Mouse (Mus musculus): Measurements from ENCODE around the gene Zc3h7b.
A peak's percentile ranks its signal among the peaks of the same experiment; 100 is the strongest.

Zc3h7b gene

GRCm38 (mm10) chr15:81814716-81815370 lies 70.0 kb downstream of the Zc3h7b start:
- no peak for DNase-seq (ENCODE audit: low spot score in 2 of 2)

GRCm38 (mm10) chr15:81818404-81818803 lies 73.5 kb downstream of the Zc3h7b start:
- DNase-seq (ENCODE audit: low spot score in 2 of 2) = no peak

- DNase-seq (ENCODE audit: low spot score in 2 of 2) = no peak
These were observed 77.8 kb downstream of the Zc3h7b start for GRCm38 (mm10) chr15:81822631-81823030.

DNA sequence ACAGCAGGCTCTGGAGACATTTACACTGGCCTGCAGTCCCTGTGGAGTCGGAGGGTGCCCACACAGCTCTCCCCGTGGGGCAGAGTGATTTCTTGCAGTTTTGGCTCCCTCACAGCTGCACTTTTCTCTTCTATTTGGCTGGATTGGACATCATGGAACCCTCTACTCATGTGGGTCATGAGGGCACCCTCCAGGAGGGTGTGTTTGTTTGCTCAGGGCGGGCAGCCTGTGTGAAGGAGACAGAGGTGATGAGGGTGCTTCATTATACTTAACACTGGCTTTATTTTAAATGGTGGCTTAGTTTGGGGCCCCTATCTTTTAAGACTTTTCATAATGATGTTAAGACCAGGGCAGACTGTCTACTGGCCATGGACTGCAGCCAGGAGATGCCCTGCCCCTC lies 80.0 kb downstream of the Zc3h7b start:
- DNase-seq (ENCODE audit: low spot score in 2 of 2) = no peak

DNA sequence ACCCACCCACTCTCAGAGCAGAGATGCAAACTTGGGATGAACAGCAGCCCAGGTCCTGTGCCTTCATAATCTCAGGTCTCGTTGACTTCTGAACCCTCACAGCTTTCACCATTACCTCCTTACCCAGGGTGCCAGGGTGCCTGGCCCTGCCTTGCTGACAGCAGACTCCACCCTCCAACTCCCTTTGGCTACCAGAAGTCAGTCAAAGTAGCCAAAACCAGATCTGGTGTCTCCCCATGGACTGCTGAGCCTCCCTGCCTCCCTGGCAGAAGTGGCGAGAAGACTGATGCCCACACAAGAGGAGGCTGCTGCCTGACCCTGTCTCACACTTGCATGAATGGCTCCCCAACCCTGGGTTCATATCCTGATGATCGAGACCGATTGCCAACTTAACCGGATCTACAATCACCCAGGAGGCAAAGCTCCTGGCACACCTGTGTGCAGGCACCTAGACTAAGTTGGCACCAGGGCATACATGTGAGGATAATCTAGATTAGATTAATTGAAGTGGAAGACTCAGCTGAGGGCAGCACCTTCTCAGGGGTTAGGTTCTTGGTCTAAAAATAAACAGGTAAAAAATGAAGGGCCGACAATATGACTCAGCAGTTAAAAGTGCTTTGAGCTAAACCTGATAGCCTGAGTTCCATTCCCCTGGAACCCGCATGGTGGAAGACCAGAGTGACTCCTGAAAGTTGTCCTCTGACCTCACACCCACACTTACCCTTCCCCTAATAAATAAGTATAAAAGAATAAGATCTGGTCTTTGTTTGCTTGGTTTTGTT lies 83.8 kb downstream of the Zc3h7b start:
- DNase-seq (ENCODE audit: low spot score in 2 of 2) = no peak

DNA sequence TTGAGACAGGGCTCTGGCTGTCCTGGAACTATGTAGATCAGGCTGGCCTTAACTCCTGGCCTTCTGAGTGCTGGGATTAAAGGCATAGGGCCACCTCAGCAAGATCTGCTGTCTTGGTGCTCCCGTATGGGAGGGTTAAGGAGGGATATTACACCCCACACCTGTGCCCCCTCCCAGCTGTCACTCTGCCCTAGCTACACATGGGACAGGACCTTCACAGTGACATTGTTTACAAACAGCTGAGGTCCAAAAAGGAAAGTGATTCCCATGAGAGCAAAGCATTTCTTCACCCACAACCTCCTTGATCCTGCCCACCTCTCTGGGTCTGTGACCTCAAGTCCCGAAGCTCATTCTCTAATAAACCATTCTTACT lies 84.3 kb downstream of the Zc3h7b start:
- no peak for DNase-seq (ENCODE audit: low spot score in 2 of 2)

GRCm38 (mm10) chr15:81830530-81830929 lies 85.7 kb downstream of the Zc3h7b start:
- DNase-seq (ENCODE audit: low spot score in 2 of 2) = no peak

DNA sequence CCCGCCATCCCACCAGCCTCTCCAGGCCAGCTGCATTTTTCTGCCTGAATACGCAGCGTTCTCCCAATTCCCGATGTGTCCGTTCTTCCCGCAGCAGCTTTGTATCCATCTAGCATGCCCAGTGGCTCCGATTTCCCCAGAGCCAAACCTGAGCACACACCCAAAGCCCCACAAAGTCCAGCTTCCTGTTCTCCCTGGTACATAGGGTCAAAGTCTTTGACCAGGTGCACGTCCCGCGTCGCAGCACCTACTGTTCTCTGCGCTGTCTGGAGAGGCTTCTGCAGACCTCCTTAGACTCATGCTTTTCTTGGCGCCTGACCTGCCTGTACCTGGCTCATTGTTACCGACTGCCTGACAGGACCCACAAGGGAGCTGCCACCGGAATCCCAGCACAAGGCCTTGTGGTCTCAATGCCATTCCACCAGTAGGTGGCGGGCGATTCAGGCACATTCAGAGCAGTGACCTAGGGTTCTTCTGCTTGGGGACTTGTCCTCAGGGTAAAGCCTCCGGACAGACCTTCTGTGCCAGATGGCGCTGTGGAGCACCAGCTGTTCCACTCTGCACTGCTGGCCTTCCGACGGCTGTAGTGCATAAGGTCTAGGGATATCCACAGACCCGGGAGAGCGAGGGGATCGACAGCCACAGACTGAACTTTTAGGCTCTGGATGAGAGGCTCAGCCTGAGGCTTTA lies 86.4 kb downstream of the Zc3h7b start:
- DNase-seq (ENCODE audit: low spot score in 2 of 2) = peak; percentile 89 to 91

GRCm38 (mm10) chr15:81832219-81832618 lies 87.4 kb downstream of the Zc3h7b start:
- DNase-seq (ENCODE audit: low spot score in 2 of 2) = no peak

DNA sequence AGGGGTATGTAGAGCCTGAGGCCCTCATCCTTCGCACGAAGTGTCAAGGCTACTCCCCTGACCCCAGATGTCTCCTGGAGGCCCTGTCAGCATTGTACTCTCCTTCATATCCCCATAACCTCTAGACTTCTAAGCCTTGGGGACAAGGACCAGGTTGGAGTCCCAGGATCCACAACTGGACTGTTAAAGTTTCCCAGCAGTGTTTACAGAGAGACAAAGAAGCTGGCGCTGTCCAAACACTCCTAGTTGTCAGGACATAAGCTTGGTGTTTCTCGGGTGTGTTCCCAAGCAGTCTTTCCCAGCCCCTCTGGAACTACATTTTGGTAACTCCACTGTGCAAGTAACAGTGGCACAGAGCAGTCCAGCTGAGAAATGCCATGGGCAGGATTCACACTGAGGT lies 88.6 kb downstream of the Zc3h7b start:
- no peak for DNase-seq (ENCODE audit: low spot score in 2 of 2)

DNA sequence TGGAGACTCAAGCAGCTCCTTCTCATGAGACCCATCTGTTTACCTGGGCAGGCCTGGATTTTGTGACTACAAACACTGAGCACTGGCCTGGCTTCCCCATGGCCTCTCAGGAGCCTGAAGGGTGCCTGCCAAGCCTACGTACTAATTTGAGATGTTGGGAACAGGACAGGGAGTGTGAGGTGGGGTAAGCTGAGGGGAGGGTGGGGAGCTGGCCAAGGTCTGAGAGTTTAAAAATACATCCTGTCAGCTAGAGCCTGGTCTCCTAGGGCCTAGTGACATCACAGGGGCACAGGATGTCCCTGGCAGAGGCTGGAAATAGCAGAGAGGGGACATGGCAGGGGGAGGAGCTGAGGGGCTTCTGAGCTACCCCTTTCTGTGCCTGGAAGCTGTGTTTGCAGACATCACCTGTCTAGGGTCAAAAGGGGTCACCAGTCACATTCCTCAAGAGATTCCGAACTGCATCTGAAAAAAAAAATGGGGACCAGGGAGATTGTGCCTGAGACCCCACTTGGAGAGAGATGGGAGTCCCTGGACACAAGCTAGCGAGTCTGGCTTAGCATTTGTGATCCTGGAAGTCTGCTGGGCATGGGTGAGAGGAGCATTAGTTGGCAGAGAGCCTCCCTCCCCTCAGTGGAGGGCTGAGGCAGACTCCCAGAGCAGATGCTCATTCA lies 89.4 kb downstream of the Zc3h7b start:
- DNase-seq (ENCODE audit: low spot score in 2 of 2) = no peak

DNA sequence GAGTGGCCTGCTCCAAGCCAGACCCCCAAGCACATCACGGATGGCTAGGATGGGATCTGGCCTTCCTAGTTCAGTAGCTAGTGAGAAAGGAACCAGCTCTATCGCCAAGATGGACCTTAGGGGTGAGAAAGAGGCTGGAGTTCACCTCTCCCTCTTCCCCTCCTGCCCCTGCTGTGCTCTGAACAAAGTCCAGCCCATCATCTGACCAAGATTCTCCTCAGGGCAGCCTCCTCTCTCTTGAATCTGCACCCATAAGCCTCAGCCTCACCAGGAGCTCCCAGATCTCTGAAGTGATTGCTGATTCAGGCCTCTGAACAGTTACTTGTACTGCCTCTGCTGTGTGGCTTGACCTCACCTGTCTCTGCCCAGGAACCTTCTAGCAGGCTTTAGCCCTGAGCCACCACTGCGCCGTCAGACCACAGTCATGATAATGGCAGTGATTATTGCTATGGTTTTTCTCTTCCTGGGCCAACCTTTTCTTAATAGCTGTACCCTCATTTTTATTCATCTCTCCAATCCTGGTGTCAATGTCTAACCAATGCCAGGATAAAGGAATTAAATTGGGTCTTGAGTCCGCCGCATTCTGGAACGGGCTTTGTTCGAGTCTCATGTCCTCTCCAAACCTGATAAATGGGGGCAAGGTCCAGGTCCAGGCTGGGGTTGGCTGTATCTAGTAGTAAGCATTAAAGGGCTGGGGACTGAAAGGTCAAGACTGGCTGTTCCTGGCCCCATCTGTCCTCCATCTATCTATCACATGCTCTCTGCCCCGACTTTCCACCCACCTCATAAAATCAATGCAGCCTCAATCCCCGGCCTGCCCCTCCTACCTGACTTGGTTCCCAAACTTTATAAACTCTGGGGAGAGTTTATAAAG lies 90.4 kb downstream of the Zc3h7b start:
- DNase-seq (ENCODE audit: low spot score in 2 of 2) = no peak

DNA sequence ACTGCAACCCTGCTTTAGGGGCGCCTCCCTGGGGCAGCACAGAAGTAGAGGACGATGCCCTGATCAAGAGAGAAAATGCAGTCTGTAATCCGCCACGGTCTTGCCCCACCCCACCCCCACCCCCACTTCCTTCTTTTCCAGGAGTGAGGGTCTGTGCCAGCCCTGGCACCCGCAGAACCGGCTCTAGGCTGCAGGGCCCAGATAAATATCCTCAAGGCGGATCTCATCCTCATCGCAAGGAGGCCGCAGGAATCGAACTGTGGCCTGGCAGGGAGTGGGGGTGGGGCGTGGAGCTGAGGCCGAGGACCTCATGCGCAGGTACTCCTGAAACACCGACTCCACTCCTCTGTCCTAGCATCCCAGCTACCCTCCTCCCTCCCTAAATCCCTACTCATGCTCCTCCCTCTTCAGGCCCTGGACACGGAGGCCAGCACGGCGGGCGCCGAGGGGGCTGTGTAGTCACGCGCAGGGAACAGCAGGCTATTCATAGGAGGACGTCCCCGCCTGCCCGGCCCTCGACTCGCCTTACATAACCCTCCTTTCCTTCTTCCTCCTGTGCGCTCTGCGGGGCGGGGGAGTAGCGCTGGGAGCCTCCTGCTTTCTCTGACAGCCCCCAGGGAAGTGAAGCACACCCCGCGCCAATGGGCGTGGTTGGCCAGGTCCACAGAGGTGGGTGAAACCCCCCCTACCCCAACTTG lies 91.4 kb downstream of the Zc3h7b start:
- DNase-seq (ENCODE audit: low spot score in 2 of 2) = peak; percentile 32 to 46

- DNase-seq (ENCODE audit: low spot score in 2 of 2) = no peak
These were observed 92.4 kb downstream of the Zc3h7b start for GRCm38 (mm10) chr15:81836966-81837920.

- no peak for DNase-seq (ENCODE audit: low spot score in 2 of 2)
These were observed 93.8 kb downstream of the Zc3h7b start for GRCm38 (mm10) chr15:81838554-81839235.

GRCm38 (mm10) chr15:81839634-81840033 lies 94.8 kb downstream of the Zc3h7b start:
- no peak for DNase-seq (ENCODE audit: low spot score in 2 of 2)

DNA sequence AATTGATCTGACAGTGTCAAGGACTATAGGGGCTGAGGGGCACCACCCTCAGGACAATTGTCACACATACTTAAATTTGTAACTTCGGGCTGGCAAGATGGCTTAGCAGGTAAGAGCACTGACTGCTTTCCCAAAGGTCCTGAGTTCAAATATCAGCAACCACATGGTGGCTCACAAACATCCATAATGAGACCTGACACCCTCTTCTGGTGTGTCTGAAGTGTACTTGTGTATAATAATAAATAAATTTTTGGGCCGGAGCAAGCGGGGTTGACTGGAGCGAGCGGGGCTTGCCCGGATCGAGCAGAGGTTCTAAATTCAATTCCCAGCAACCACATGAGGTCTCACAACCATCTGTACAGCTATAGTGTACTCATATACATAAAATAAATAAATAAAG lies 95.4 kb downstream of the Zc3h7b start:
- DNase-seq (ENCODE audit: low spot score in 2 of 2) = no peak

GRCm38 (mm10) chr15:81842275-81842674 lies 97.4 kb downstream of the Zc3h7b start:
- no peak for DNase-seq (ENCODE audit: low spot score in 2 of 2)

Data from spleen, postnatal 36 days (tissue).